Mouse (Mus musculus): ENCODE data around the gene Hist1h3h. TPM values are rescaled to one million over a fixed set of nuclear protein-coding genes. Genes with fewer than 3 reads are reported as not detected.

The Hist1h3h gene
- total RNA-seq, 2 experiments from 2014 or later, result 68.2 to 84.2 TPM

Small RNAs within 50 kb of the gene (microRNA-seq; reads per million reads assigned to microRNA genes)
- 0 reads per million in 2 experiments for gene Gm44357
- 0 reads per million in 2 experiments for gene Gm44367
- gene Gm44454, result 0 reads per million in 2 experiments

Other genes with a start within 250 kb of the Hist1h3h start
- gene Nkapl, start 249.2 kb upstream of the Hist1h3h start, total RNA-seq (2021), result under 1 TPM; 0.69 to 0.74 TPM
- gene Zkscan4, start 238.8 kb upstream of the Hist1h3h start, total RNA-seq (2021), result 1 to 10 TPM; 6.7 to 7.7 TPM
- gene Gm10065, start 238.2 kb upstream of the Hist1h3h start, total RNA-seq (2021), result not detected
- gene AK157302, start 222.4 kb upstream of the Hist1h3h start, total RNA-seq (2021), result 10 to 100 TPM; 15.9 to 17.4 TPM
- gene Gm11273, start 216.2 kb upstream of the Hist1h3h start, total RNA-seq (2021), result 10 to 100 TPM; 64.8 to 76.7 TPM
- gene Zkscan8, start 186.5 kb upstream of the Hist1h3h start, total RNA-seq (2021), result 10 to 100 TPM; 16.2 to 16.9 TPM
- gene Olfr1366, start 174.9 kb upstream of the Hist1h3h start, total RNA-seq (2021), result not detected
- not detected for gene Olfr1535, start 157.8 kb upstream of the Hist1h3h start, total RNA-seq (2021)
- gene Olfr1364, start 135.9 kb upstream of the Hist1h3h start, total RNA-seq (2021), result not detected
- not detected for gene Olfr1362, start 103.6 kb upstream of the Hist1h3h start, total RNA-seq (2021)
- gene Olfr11, start 75.1 kb upstream of the Hist1h3h start, total RNA-seq (2021), result not detected
- not detected for gene Olfr1361, start 54.3 kb upstream of the Hist1h3h start, total RNA-seq (2021)
- gene Olfr1360, start 40.3 kb upstream of the Hist1h3h start, total RNA-seq (2021), result not detected
- gene Olfr1359, start 19.5 kb upstream of the Hist1h3h start, total RNA-seq (2021), result not detected
- gene Hist1h2bl, start 1.5 kb upstream of the Hist1h3h start, total RNA-seq (2021), result 10 to 100 TPM; 31.7 to 51.2 TPM
- 10 to 100 TPM; 17.4 to 55.0 TPM for gene Hist1h2ai, start 1.2 kb upstream of the Hist1h3h start, total RNA-seq (2021)
- gene Hist1h2bm, start 4.4 kb downstream of the Hist1h3h start, total RNA-seq (2021), result 10 to 100 TPM in 1 of 2 experiments, 1 to 10 TPM in 1; 8.6 to 12.7 TPM
- gene Hist1h4j, start 17.4 kb downstream of the Hist1h3h start, total RNA-seq (2021), result 10 to 100 TPM; 14.3 to 15.3 TPM
- 100 to 1,000 TPM; 229 to 266 TPM for gene Hist1h4k, start 32.8 kb downstream of the Hist1h3h start, total RNA-seq (2021)
- gene Hist1h2ak, start 36.2 kb downstream of the Hist1h3h start, total RNA-seq (2021), result 10 to 100 TPM; 17.1 to 19.9 TPM
- 10 to 100 TPM; 18.8 to 20.0 TPM for gene Hist1h2bn, start 36.5 kb downstream of the Hist1h3h start, total RNA-seq (2021)
- 10 to 100 TPM; 10.5 to 20.6 TPM for gene Hist1h1b, start 63.0 kb downstream of the Hist1h3h start, total RNA-seq (2021)
- gene Hist1h3i, start 65.7 kb downstream of the Hist1h3h start, total RNA-seq (2021), result 10 to 100 TPM; 59.5 to 93.2 TPM
- gene Hist1h2an, start 69.6 kb downstream of the Hist1h3h start, total RNA-seq (2021), result 1 to 10 TPM; 1.7 to 1.8 TPM
- 10 to 100 TPM; 12.3 to 16.4 TPM for gene Hist1h2bp, start 69.8 kb downstream of the Hist1h3h start, total RNA-seq (2021)
- 10 to 100 TPM; 47.8 to 64.2 TPM for gene Hist1h2bq, start 92.5 kb downstream of the Hist1h3h start, total RNA-seq (2021)
- gene Hist1h2ao, start 92.8 kb downstream of the Hist1h3h start, total RNA-seq (2021), result 10 to 100 TPM; 28.2 to 31.2 TPM
- gene Hist1h4m, start 94.1 kb downstream of the Hist1h3h start, total RNA-seq (2021), result 100 to 1,000 TPM; 159 to 222 TPM
- 10 to 100 TPM; 30.8 to 35.7 TPM for gene Hist1h4n, start 114.5 kb downstream of the Hist1h3h start, total RNA-seq (2021)
- 10 to 100 TPM; 20.7 to 37.1 TPM for gene Hist1h2ap, start 115.8 kb downstream of the Hist1h3h start, total RNA-seq (2021)
- 10 to 100 TPM; 48.0 to 64.3 TPM for gene Hist1h2br, start 116.1 kb downstream of the Hist1h3h start, total RNA-seq (2021)
- 1 to 10 TPM; 3.4 to 3.8 TPM for gene Zfp184, start 227.4 kb downstream of the Hist1h3h start, total RNA-seq (2021)